Mouse (Mus musculus) MEL (cell line): ENCODE measurements around the gene Cfap54.

Experiments
- BHLHE40 ChIP-seq: IDR thresholded peaks from 2 replicates; pipeline ENCODE4 v1.6.1; 2012; ENCODE audit warnings: low read depth, mild to moderate bottlenecking, inconsistent platforms, low read length, improper control_type of control experiment, borderline replicate concordance
- CTCF ChIP-seq, 3 experiments: IDR thresholded peaks in 2 of 3; conservative IDR thresholded peaks in 1 of 3; 2 replicates each; pipeline ENCODE4 v1.5.1; 2011 to 2012; ENCODE audit warnings: low read length in 3 of 3, low read depth in 2 of 3, mild to moderate bottlenecking in 2 of 3, improper control_type of control experiment in 1 of 3, inconsistent platforms in 1 of 3, mixed read lengths in 1 of 3, moderate library complexity in 1 of 3; ENCODE audit not compliant: control insufficient read depth in 1 of 3, insufficient read depth in 1 of 3, poor library complexity in 1 of 3, severe bottlenecking in 1 of 3
- EP300 ChIP-seq, 2 experiments: IDR thresholded peaks; 2 replicates each; pipeline ENCODE4 v1.6.1; 2011; ENCODE audit warnings: improper control_type of control experiment in 2 of 2, low read length in 2 of 2, low read depth in 1 of 2, mild to moderate bottlenecking in 1 of 2
- GABPA ChIP-seq: IDR thresholded peaks from 2 replicates; pipeline ENCODE4 v1.6.1; 2012; ENCODE audit warnings: low read depth, mild to moderate bottlenecking, inconsistent platforms, low read length, improper control_type of control experiment, moderate library complexity
- POLR2A ChIP-seq, 2 experiments: IDR thresholded peaks; 2 replicates each; pipeline ENCODE4 v1.6.1; 2011 to 2012; ENCODE audit warnings: low read length in 2 of 2, mild to moderate bottlenecking in 2 of 2, control low read depth in 1 of 2, improper control_type of control experiment in 1 of 2, low read depth in 1 of 2, moderate library complexity in 1 of 2; ENCODE audit not compliant: control insufficient read depth in 1 of 2, insufficient read depth in 1 of 2, poor library complexity in 1 of 2
- TBP ChIP-seq: IDR thresholded peaks from 2 replicates; pipeline ENCODE4 v1.8.0; 2011; ENCODE audit warnings: low read depth, low read length, improper control_type of control experiment
- ZC3H11A ChIP-seq: IDR thresholded peaks from 2 replicates; pipeline ENCODE4 v1.6.1; 2012; ENCODE audit warnings: low read depth, mild to moderate bottlenecking, inconsistent platforms, low read length, improper control_type of control experiment

GRCm38 (mm10) chr10:93053867-93054266, 27.6 kb downstream of the Cfap54 start:
- TF ChIP-seq GABPA (no peak), EP300 (IDR thresholded peaks at IDR 0.05; ENCODE audit: low read depth in 1 of 2, low read length in 2 of 2) (no peak), CTCF (IDR thresholded peaks at IDR 0.05 in 2 of 3, conservative IDR thresholded peaks at IDR 0.05 in 1 of 3; ENCODE audit: control insufficient read depth in 1 of 3, insufficient read depth in 1 of 3, low read depth in 2 of 3, low read length in 3 of 3, poor library complexity in 1 of 3, severe bottlenecking in 1 of 3) (no peak), ZC3H11A (no peak), POLR2A (IDR thresholded peaks at IDR 0.05; ENCODE audit: control insufficient read depth in 1 of 2, insufficient read depth in 1 of 2, low read depth in 1 of 2, low read length in 2 of 2, poor library complexity in 1 of 2) (no peak), BHLHE40 (no peak), TBP (no peak)
